Comparison of ENCODE assay signal across 10 mouse cellular contexts in genomic region chr12:76282132-76282531, GRCm38 (mm10). TPM values are rescaled to one million over a fixed set of nuclear protein-coding genes. Genes with fewer than 3 reads are reported as not detected.
A peak's percentile ranks its signal among the peaks of the same experiment; 100 is the strongest.
DNase-seq lines count a peak whose midpoint lies in the region; ATAC-seq and TF ChIP-seq lines count a peak whose summit lies in the region.
"Had no signal": no experiment of that assay in that cellular context is flagged by ENCODE, and none has a peak within 500 bp of the region (broad histone marks: within the 10 kb centered on the region; RNA-seq: fewer than 3 reads in every experiment).

No protein-coding gene starts in this region.

- no peak for TF ChIP-seq CTCF in intestine, postnatal 0 days (IDR thresholded peaks at IDR 0.05; ENCODE audit: low read depth)

- no peak overlapping the region for H3K4me2 ChIP-seq in intestine, embryonic 15.5 days (replicated peaks)
- H3K4me2 ChIP-seq in intestine, postnatal 0 days (replicated peaks; ENCODE audit: low read depth): no peak overlapping the region
- no peak overlapping the region for H3K4me2 ChIP-seq in limb, embryonic 14.5 days (replicated peaks; ENCODE audit: low read depth, low read length, severe bottlenecking)
- H3K4me2 ChIP-seq: limb, embryonic 15.5 days had no signal

- H3K27ac ChIP-seq in intestine, embryonic 15.5 days: 0 out of 2 replicates have a peak overlapping the region, but pooled peaks have one; percentile 5
- no peak overlapping the region for H3K27ac ChIP-seq in intestine, postnatal 0 days (ENCODE audit: low read depth, low read length)
- no peak overlapping the region for H3K27ac ChIP-seq in ES-E14 (ENCODE audit: insufficient read depth, low read depth, low read length, poor library complexity, severe bottlenecking)
- no peak overlapping the region for H3K27ac ChIP-seq in limb, embryonic 14.5 days (replicated peaks; ENCODE audit: low read depth, low read length)
- H3K27ac ChIP-seq: limb, embryonic 15.5 days had no signal

- ATAC-seq in intestine, embryonic 15.5 days: peak; percentile 41; the same call in 1 of the 2 replicates
- ATAC-seq in intestine, postnatal 0 days: no peak
- ATAC-seq in limb, embryonic 14.5 days (ENCODE audit: low FRiP score, low read depth): peak; percentile 47; the same call in 1 of the 2 replicates
- ATAC-seq in frontal cortex, adult (ENCODE audit: low TSS enrichment): no peak; the same call in 1 of the 2 replicates

- H3K9ac ChIP-seq in intestine, embryonic 15.5 days: no peak overlapping the region
- H3K9ac ChIP-seq in intestine, postnatal 0 days (ENCODE audit: low read depth, low read length): no peak overlapping the region
- H3K9ac ChIP-seq in ES-E14 (ENCODE audit: insufficient read depth, low read depth, low read length, poor library complexity, severe bottlenecking): no peak overlapping the region
- no peak overlapping the region for H3K9ac ChIP-seq in limb, embryonic 14.5 days (ENCODE audit: low read depth, low read length, severe bottlenecking)
- H3K9ac ChIP-seq: limb, embryonic 15.5 days had no signal

- TF ChIP-seq POLR2A in limb, embryonic 14.5 days (IDR thresholded peaks at IDR 0.05; ENCODE audit: borderline replicate concordance, extremely low read depth, insufficient read depth, insufficient read length): no peak

- no peaks in the 10 kb centered on the region for H3K27me3 ChIP-seq in intestine, embryonic 15.5 days (replicated peaks)
- H3K27me3 ChIP-seq in intestine, postnatal 0 days (replicated peaks; ENCODE audit: control insufficient read depth, insufficient read depth, low read length): no peaks in the 10 kb centered on the region
- no peaks in the 10 kb centered on the region for H3K27me3 ChIP-seq in limb, embryonic 14.5 days (ENCODE audit: control insufficient read depth, insufficient read depth, low read length)
- H3K27me3 ChIP-seq: limb, embryonic 15.5 days had no signal

- no peak overlapping the region for H3K4me3 ChIP-seq in intestine, embryonic 15.5 days (replicated peaks)
- no peak overlapping the region for H3K4me3 ChIP-seq in intestine, postnatal 0 days (ENCODE audit: low read depth, low read length)
- no peak overlapping the region for H3K4me3 ChIP-seq in ES-E14 (ENCODE audit: insufficient read depth in 1 of 2, low read depth in 1 of 2, low read length in 2 of 2, poor library complexity in 1 of 2, severe bottlenecking in 1 of 2)
- no peak overlapping the region for H3K4me3 ChIP-seq in limb, embryonic 14.5 days (replicated peaks; ENCODE audit: low read length)
- H3K4me3 ChIP-seq: limb, embryonic 15.5 days had no signal

- DNase-seq in ES-E14 (ENCODE audit: low read depth, low spot score): no peak
- DNase-seq in adrenal gland, postnatal 10 days: peak; percentile 62
- peak; percentile 64 for DNase-seq in limb, embryonic 14.5 days (ENCODE audit: low spot score)
- no peak for DNase-seq in thymus, postnatal 36 days
- DNase-seq: kidney, postnatal 10 days had no signal

- H3K36me3 ChIP-seq in intestine, embryonic 15.5 days: peaks cover 23% of the 10 kb centered on the region; the same call in 1 of the 2 replicates
- H3K36me3 ChIP-seq in intestine, postnatal 0 days (ENCODE audit: control insufficient read depth, insufficient read depth): peaks cover 31% of the 10 kb centered on the region
- H3K36me3 ChIP-seq in ES-E14 (ENCODE audit: control insufficient read depth, insufficient read depth, low read length, poor library complexity, severe bottlenecking): peaks cover 66% of the 10 kb centered on the region
- H3K36me3 ChIP-seq in limb, embryonic 14.5 days (ENCODE audit: control insufficient read depth, insufficient read depth, low read length): peaks cover 41% of the 10 kb centered on the region

- H3K4me1 ChIP-seq in intestine, embryonic 15.5 days (replicated peaks): 0 out of 2 replicates have a peak, but pooled peaks cover 3% of the 10 kb centered on the region
- no peaks in the 10 kb centered on the region for H3K4me1 ChIP-seq in intestine, postnatal 0 days (replicated peaks; ENCODE audit: control insufficient read depth, insufficient read depth, low read length)
- H3K4me1 ChIP-seq in ES-E14 (ENCODE audit: control insufficient read depth in 2 of 2, insufficient read depth in 2 of 2, low read length in 2 of 2, poor library complexity in 1 of 2): no peaks in the 10 kb centered on the region
- 0 out of 2 replicates have a peak, but pooled peaks cover 4% of the 10 kb centered on the region for H3K4me1 ChIP-seq in limb, embryonic 14.5 days (ENCODE audit: control insufficient read depth, insufficient read depth, low read length)

- no peaks in the 10 kb centered on the region for H3K9me3 ChIP-seq in intestine, embryonic 15.5 days
- H3K9me3 ChIP-seq in intestine, postnatal 0 days (ENCODE audit: control insufficient read depth): no peaks in the 10 kb centered on the region
- no peaks in the 10 kb centered on the region for H3K9me3 ChIP-seq in ES-E14 (ENCODE audit: control insufficient read depth, insufficient read depth, low read depth, low read length)
- no peaks in the 10 kb centered on the region for H3K9me3 ChIP-seq in limb, embryonic 14.5 days (ENCODE audit: control insufficient read depth, low read length)
- H3K9me3 ChIP-seq: limb, embryonic 15.5 days had no signal

- WGBS in intestine, embryonic 15.5 days: 43% methylated on average over 4 of the region's 4 CpGs
- 51% methylated on average over 4 of the region's 4 CpGs for WGBS in intestine, postnatal 0 days
- 56% methylated on average over 4 of the region's 4 CpGs for WGBS in limb, embryonic 14.5 days

- in situ Hi-C loops in ES-E14 (cut with MboI; ENCODE audit: low sequenced_read_pairs in 2 of 2, unreplicated experiment in 2 of 2): no loop called here

TF ChIP-seq in ES-E14, 5 proteins besides CTCF, POLR2A, EP300 and RAD21:
- TF ChIP-seq HCFC1 (IDR thresholded peaks at IDR 0.05; ENCODE audit: borderline replicate concordance, insufficient read depth, low read length): no peak
- TF ChIP-seq MAFK (IDR thresholded peaks at IDR 0.05; ENCODE audit: insufficient read depth, low read depth, low read length): peak; percentile 98
- no peak for TF ChIP-seq CHD2 (IDR thresholded peaks at IDR 0.05; ENCODE audit: low read depth, low read length)

RNA-seq across cellular contexts. Expression of gene Mthfd1, which starts 27.0 kb away (rescaled TPM):
- 102 TPM in 2 replicates for polyA plus RNA-seq in intestine, embryonic 15.5 days (2015; fragmentation: Nextera tagmentation; extraction: Ambion mirVana)
- polyA plus RNA-seq in intestine, postnatal 0 days (2015; fragmentation: Nextera tagmentation; extraction: Ambion mirVana): 18.4 and 18.5 TPM in 2 replicates
- 182 and 198 TPM in 2 replicates for total RNA-seq in ES-E14 (2012; rRNA removed)
- 10 to 100 TPM; 51.5 to 52.5 TPM for total RNA-seq in adrenal gland, postnatal 10 days (2021)
- polyA plus RNA-seq in limb, embryonic 14.5 days (2012; rRNA removed): 37.0 and 49.5 TPM in 2 replicates
- 61.8 and 62.7 TPM in 2 replicates for polyA plus RNA-seq in limb, embryonic 14.5 days (2014; fragmentation: Nextera tagmentation; extraction: Ambion mirVana)

RNA-seq across cellular contexts. Expression of gene Tex21, which starts 35.6 kb away (rescaled TPM):
- polyA plus RNA-seq in intestine, embryonic 15.5 days (2015; fragmentation: Nextera tagmentation; extraction: Ambion mirVana): not detected in 2 replicates
- not detected in 2 replicates for polyA plus RNA-seq in intestine, postnatal 0 days (2015; fragmentation: Nextera tagmentation; extraction: Ambion mirVana)
- total RNA-seq in ES-E14 (2012; rRNA removed): 1.8 and 2.0 TPM in 2 replicates
- not detected for total RNA-seq in adrenal gland, postnatal 10 days (2021)
- polyA plus RNA-seq in limb, embryonic 14.5 days (2012; rRNA removed): 0.06 TPM in 1 of 2 replicates, not detected in the other
- polyA plus RNA-seq in limb, embryonic 14.5 days (2014; fragmentation: Nextera tagmentation; extraction: Ambion mirVana): 0.12 and 0.19 TPM in 2 replicates
- total RNA-seq: megakaryocyte, adult 5-6 weeks had no signal
- polyA plus RNA-seq: limb, embryonic 15.5 days had no signal

RNA-seq across cellular contexts. Expression of gene Akap5, which starts 42.6 kb away (rescaled TPM):
- polyA plus RNA-seq in intestine, embryonic 15.5 days (2015; fragmentation: Nextera tagmentation; extraction: Ambion mirVana): 2.7 and 3.3 TPM in 2 replicates
- polyA plus RNA-seq in intestine, postnatal 0 days (2015; fragmentation: Nextera tagmentation; extraction: Ambion mirVana): 0.85 and 1.1 TPM in 2 replicates
- total RNA-seq in ES-E14 (2012; rRNA removed): 5.2 and 7.2 TPM in 2 replicates
- 1 to 10 TPM; 4.6 to 7.0 TPM for total RNA-seq in adrenal gland, postnatal 10 days (2021)
- 1.1 and 1.6 TPM in 2 replicates for polyA plus RNA-seq in limb, embryonic 14.5 days (2012; rRNA removed)
- polyA plus RNA-seq in limb, embryonic 14.5 days (2014; fragmentation: Nextera tagmentation; extraction: Ambion mirVana): 1.0 and 1.5 TPM in 2 replicates

Comparison
In these comparisons a context has a peak if more than half of its experiments do, and no peak if none do; other contexts are left out.
1. ATAC-seq: peak in intestine, embryonic 15.5 days (single experiment) and limb, embryonic 14.5 days (single experiment); none in intestine, postnatal 0 days (single experiment) and frontal cortex, adult (single experiment).
2. DNase-seq: peak in adrenal gland, postnatal 10 days (single experiment) and limb, embryonic 14.5 days (single experiment); none in ES-E14 (single experiment) and thymus, postnatal 36 days (0 of 2).